Mouse (Mus musculus): ENCODE data around the gene Gnai1. TPM values are rescaled to one million over a fixed set of nuclear protein-coding genes. Genes with fewer than 3 reads are reported as not detected.

The Gnai1 gene
- polyA plus RNA-seq, 1 experiment from 2014 or later = 26.2 TPM

GRCm38 (mm10) chr5:18273291-18274284, 86.6 kb downstream of the Gnai1 start:
- H3K36me3 ChIP-seq (ENCODE audit: control insufficient read depth, insufficient read depth, low read length) = no peaks in the 10 kb centered on the region
- H3K27me3 ChIP-seq (ENCODE audit: control insufficient read depth, insufficient read depth, low read length) = no peaks in the 10 kb centered on the region
- H3K27ac ChIP-seq (ENCODE audit: low read depth, low read length) = no peak overlapping the region
- DNase-seq (ENCODE audit: low spot score) (no peak), ATAC-seq (ENCODE audit: insufficient read depth, low FRiP score, low TSS enrichment) (no peak)
- no peaks in the 10 kb centered on the region for H3K9me3 ChIP-seq (ENCODE audit: control insufficient read depth, low read length)
- no peak overlapping the region for H3K9ac ChIP-seq (ENCODE audit: low read length)
- no peaks in the 10 kb centered on the region for H3K4me1 ChIP-seq (ENCODE audit: control insufficient read depth, insufficient read depth, low read length)
- 79% methylated on average over 11 of the region's 11 CpGs for WGBS
- no peak overlapping the region for H3K4me2 ChIP-seq (ENCODE audit: low read depth)
- H3K4me3 ChIP-seq (ENCODE audit: low read depth, low read length) = no peak overlapping the region

GRCm38 (mm10) chr5:18250379-18251017, 109.7 kb downstream of the Gnai1 start:
- DNase-seq (ENCODE audit: low spot score) (no peak), ATAC-seq (ENCODE audit: insufficient read depth, low FRiP score, low TSS enrichment) (no peak)
- H3K27me3 ChIP-seq (ENCODE audit: control insufficient read depth, insufficient read depth, low read length) = no peaks in the 10 kb centered on the region
- WGBS = 83% methylated on average over 5 of the region's 5 CpGs
- H3K4me2 ChIP-seq (ENCODE audit: low read depth) = no peak overlapping the region
- H3K36me3 ChIP-seq (ENCODE audit: control insufficient read depth, insufficient read depth, low read length) = no peaks in the 10 kb centered on the region
- no peak overlapping the region for H3K9ac ChIP-seq (ENCODE audit: low read length)
- no peak overlapping the region for H3K4me3 ChIP-seq (ENCODE audit: low read depth, low read length)
- no peak overlapping the region for H3K27ac ChIP-seq (ENCODE audit: low read depth, low read length)
- no peaks in the 10 kb centered on the region for H3K9me3 ChIP-seq (ENCODE audit: control insufficient read depth, low read length)
- H3K4me1 ChIP-seq (ENCODE audit: control insufficient read depth, insufficient read depth, low read length) = no peaks in the 10 kb centered on the region

- Histone ChIP-seq H3K9me3 (ENCODE audit: control insufficient read depth, low read length) (no peaks in the 10 kb centered on the region), H3K27ac (ENCODE audit: low read depth, low read length) (no peak overlapping the region), H3K36me3 (ENCODE audit: control insufficient read depth, insufficient read depth, low read length) (no peaks in the 10 kb centered on the region), H3K4me3 (ENCODE audit: low read depth, low read length) (no peak overlapping the region), H3K27me3 (ENCODE audit: control insufficient read depth, insufficient read depth, low read length) (no peaks in the 10 kb centered on the region), H3K4me2 (ENCODE audit: low read depth) (no peak overlapping the region), H3K4me1 (ENCODE audit: control insufficient read depth, insufficient read depth, low read length) (no peaks in the 10 kb centered on the region), H3K9ac (ENCODE audit: low read length) (no peak overlapping the region)
- no peak for DNase-seq (ENCODE audit: low spot score)
- 84% methylated on average over 5 of the region's 5 CpGs for WGBS
- ATAC-seq (ENCODE audit: insufficient read depth, low FRiP score, low TSS enrichment) = no peak
Observed at GRCm38 (mm10) chr5:18249132-18249531, 111.0 kb downstream of the Gnai1 start.

- ATAC-seq (ENCODE audit: insufficient read depth, low FRiP score, low TSS enrichment) (no peak), DNase-seq (ENCODE audit: low spot score) (no peak)
- Histone ChIP-seq H3K4me2 (ENCODE audit: low read depth) (no peak overlapping the region), H3K27me3 (ENCODE audit: control insufficient read depth, insufficient read depth, low read length) (no peaks in the 10 kb centered on the region), H3K9me3 (ENCODE audit: control insufficient read depth, low read length) (no peaks in the 10 kb centered on the region), H3K4me1 (ENCODE audit: control insufficient read depth, insufficient read depth, low read length) (no peaks in the 10 kb centered on the region), H3K27ac (ENCODE audit: low read depth, low read length) (no peak overlapping the region), H3K9ac (ENCODE audit: low read length) (no peak overlapping the region), H3K4me3 (ENCODE audit: low read depth, low read length) (no peak overlapping the region), H3K36me3 (ENCODE audit: control insufficient read depth, insufficient read depth, low read length) (no peaks in the 10 kb centered on the region)
- 17% methylated on average over 1 of the region's 1 CpGs for WGBS
Observed at GRCm38 (mm10) chr5:18229396-18229795, 130.8 kb downstream of the Gnai1 start.

- Histone ChIP-seq H3K4me3 (ENCODE audit: low read depth, low read length) (no peak overlapping the region), H3K9me3 (ENCODE audit: control insufficient read depth, low read length) (no peaks in the 10 kb centered on the region), H3K4me2 (ENCODE audit: low read depth) (no peak overlapping the region), H3K27ac (ENCODE audit: low read depth, low read length) (no peak overlapping the region), H3K36me3 (ENCODE audit: control insufficient read depth, insufficient read depth, low read length) (no peaks in the 10 kb centered on the region), H3K27me3 (ENCODE audit: control insufficient read depth, insufficient read depth, low read length) (no peaks in the 10 kb centered on the region), H3K9ac (ENCODE audit: low read length) (no peak overlapping the region), H3K4me1 (ENCODE audit: control insufficient read depth, insufficient read depth, low read length) (no peaks in the 10 kb centered on the region)
- DNase-seq (ENCODE audit: low spot score) = no peak
- WGBS = 83% methylated on average over 7 of the region's 7 CpGs
- ATAC-seq (ENCODE audit: insufficient read depth, low FRiP score, low TSS enrichment) = no peak
Observed at GRCm38 (mm10) chr5:18228866-18229265, 131.3 kb downstream of the Gnai1 start.

GRCm38 (mm10) chr5:18220873-18221272, 139.3 kb downstream of the Gnai1 start:
- Histone ChIP-seq H3K4me3 (ENCODE audit: low read depth, low read length) (no peak overlapping the region), H3K9ac (ENCODE audit: low read length) (no peak overlapping the region), H3K27ac (ENCODE audit: low read depth, low read length) (no peak overlapping the region), H3K9me3 (ENCODE audit: control insufficient read depth, low read length) (no peaks in the 10 kb centered on the region), H3K4me2 (ENCODE audit: low read depth) (no peak overlapping the region), H3K4me1 (ENCODE audit: control insufficient read depth, insufficient read depth, low read length) (no peaks in the 10 kb centered on the region), H3K27me3 (ENCODE audit: control insufficient read depth, insufficient read depth, low read length) (no peaks in the 10 kb centered on the region), H3K36me3 (ENCODE audit: control insufficient read depth, insufficient read depth, low read length) (no peaks in the 10 kb centered on the region)
- 61% methylated on average over 1 of the region's 1 CpGs for WGBS
- ATAC-seq (ENCODE audit: insufficient read depth, low FRiP score, low TSS enrichment) (no peak), DNase-seq (ENCODE audit: low spot score) (no peak)

GRCm38 (mm10) chr5:18218292-18218691, 141.9 kb downstream of the Gnai1 start:
- DNase-seq (ENCODE audit: low spot score) = no peak
- H3K9ac ChIP-seq (ENCODE audit: low read length) = no peak overlapping the region
- H3K27ac ChIP-seq (ENCODE audit: low read depth, low read length) = no peak overlapping the region
- no peaks in the 10 kb centered on the region for H3K27me3 ChIP-seq (ENCODE audit: control insufficient read depth, insufficient read depth, low read length)
- no peak for ATAC-seq (ENCODE audit: insufficient read depth, low FRiP score, low TSS enrichment)
- H3K4me3 ChIP-seq (ENCODE audit: low read depth, low read length) = no peak overlapping the region
- 90% methylated on average over 2 of the region's 2 CpGs for WGBS
- no peaks in the 10 kb centered on the region for H3K4me1 ChIP-seq (ENCODE audit: control insufficient read depth, insufficient read depth, low read length)
- no peak overlapping the region for H3K4me2 ChIP-seq (ENCODE audit: low read depth)
- H3K9me3 ChIP-seq (ENCODE audit: control insufficient read depth, low read length) = no peaks in the 10 kb centered on the region
- no peaks in the 10 kb centered on the region for H3K36me3 ChIP-seq (ENCODE audit: control insufficient read depth, insufficient read depth, low read length)

- no peak overlapping the region for H3K9ac ChIP-seq (ENCODE audit: low read length)
- no peak for DNase-seq (ENCODE audit: low spot score)
- H3K4me1 ChIP-seq (ENCODE audit: control insufficient read depth, insufficient read depth, low read length) = no peaks in the 10 kb centered on the region
- H3K9me3 ChIP-seq (ENCODE audit: control insufficient read depth, low read length) = no peaks in the 10 kb centered on the region
- H3K4me2 ChIP-seq (ENCODE audit: low read depth) = no peak overlapping the region
- no peaks in the 10 kb centered on the region for H3K27me3 ChIP-seq (ENCODE audit: control insufficient read depth, insufficient read depth, low read length)
- ATAC-seq (ENCODE audit: insufficient read depth, low FRiP score, low TSS enrichment) = no peak
- no peaks in the 10 kb centered on the region for H3K36me3 ChIP-seq (ENCODE audit: control insufficient read depth, insufficient read depth, low read length)
- H3K4me3 ChIP-seq (ENCODE audit: low read depth, low read length) = no peak overlapping the region
- no peak overlapping the region for H3K27ac ChIP-seq (ENCODE audit: low read depth, low read length)
Observed at GRCm38 (mm10) chr5:18217856-18218255, 142.3 kb downstream of the Gnai1 start.
